Mouse (Mus musculus) cerebellum, adult 2 months (tissue): ENCODE results near the gene Dhrs7.

Experiments used
- CTCF ChIP-seq: fragments of 200-500 bp; IDR thresholded peaks from 2 replicates; pipeline ENCODE4 v1.5.1; 2011; ENCODE audit warnings: low read depth, mild to moderate bottlenecking, control low read depth, low read length, moderate library complexity, borderline replicate concordance; ENCODE audit not compliant: insufficient read depth
- POLR2A ChIP-seq: fragments of 200-500 bp; IDR thresholded peaks from 2 replicates; pipeline ENCODE4 v1.6.1; 2011; ENCODE audit warnings: low read length, control low read depth, borderline replicate concordance; ENCODE audit not compliant: insufficient read depth

DNA sequence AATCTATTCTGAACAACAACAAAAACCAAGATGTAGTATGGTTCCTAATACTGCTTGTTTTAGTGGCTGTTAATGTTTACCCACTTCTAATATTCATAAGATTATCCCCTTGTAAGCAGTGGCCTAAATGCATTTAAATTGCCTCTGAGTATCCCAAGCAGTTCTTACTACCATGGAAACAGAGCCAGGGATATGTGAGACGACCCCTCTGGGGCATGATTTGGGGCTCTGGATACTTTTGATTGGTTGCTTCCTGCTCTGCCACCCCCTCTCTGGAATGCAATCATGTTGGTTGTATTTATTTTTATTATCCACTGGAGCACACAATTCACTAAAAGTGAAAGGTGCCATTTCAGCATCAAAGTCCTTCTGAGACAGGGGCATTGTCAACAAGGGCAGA, 35.3 kb upstream of the Dhrs7 start:
- TF ChIP-seq POLR2A (no peak), CTCF (no peak)
